Mouse (Mus musculus): ENCODE measurements at regions not wholly inside any gene's neighbourhood (a gene's known extent, or its start where the extent isn't known, plus 50 kb on each side); places are given as distances from the start of the nearest gene placed in this dataset.

GRCm38 (mm10) chr2:117999641-118000040 lies 112.0 kb upstream of the Thbs1 start:
- Histone ChIP-seq H3K27me3 (ENCODE audit: control insufficient read depth, insufficient read depth, low read length) (no peaks in the 10 kb centered on the region), H3K27ac (ENCODE audit: insufficient read depth, low read depth, low read length) (no peak overlapping the region), H3K4me3 (ENCODE audit: low read depth, low read length) (no peak overlapping the region), H3K36me3 (ENCODE audit: control insufficient read depth, insufficient read depth, low read length) (no peaks in the 10 kb centered on the region), H3K4me1 (ENCODE audit: control insufficient read depth, insufficient read depth, insufficient read length, low read length) (no peaks in the 10 kb centered on the region)
- TF ChIP-seq POLR2A (IDR thresholded peaks at IDR 0.05; ENCODE audit: low read depth, low read length) (no peak), CTCF (IDR thresholded peaks at IDR 0.05; ENCODE audit: extremely low read depth, insufficient read length, insufficient replicate concordance, low read depth, low read length) (no peak)
- 12% methylated on average over 6 of the region's 6 CpGs for WGBS

GRCm38 (mm10) chr2:118004191-118004590 lies 107.5 kb upstream of the Thbs1 start:
- Histone ChIP-seq H3K27me3 (ENCODE audit: control insufficient read depth, insufficient read depth, low read length) (no peaks in the 10 kb centered on the region), H3K36me3 (ENCODE audit: control insufficient read depth, insufficient read depth, low read length) (no peaks in the 10 kb centered on the region), H3K4me1 (ENCODE audit: control insufficient read depth, insufficient read depth, insufficient read length, low read length) (peaks cover 3% of the 10 kb centered on the region; the same call in 1 of the 2 replicates), H3K4me3 (ENCODE audit: low read depth, low read length) (no peak overlapping the region), H3K27ac (ENCODE audit: insufficient read depth, low read depth, low read length) (no peak overlapping the region)
- TF ChIP-seq CTCF (IDR thresholded peaks at IDR 0.05; ENCODE audit: extremely low read depth, insufficient read length, insufficient replicate concordance, low read depth, low read length) (no peak), POLR2A (IDR thresholded peaks at IDR 0.05; ENCODE audit: low read depth, low read length) (no peak)
- 89% methylated on average over 5 of the region's 5 CpGs for WGBS

DNA sequence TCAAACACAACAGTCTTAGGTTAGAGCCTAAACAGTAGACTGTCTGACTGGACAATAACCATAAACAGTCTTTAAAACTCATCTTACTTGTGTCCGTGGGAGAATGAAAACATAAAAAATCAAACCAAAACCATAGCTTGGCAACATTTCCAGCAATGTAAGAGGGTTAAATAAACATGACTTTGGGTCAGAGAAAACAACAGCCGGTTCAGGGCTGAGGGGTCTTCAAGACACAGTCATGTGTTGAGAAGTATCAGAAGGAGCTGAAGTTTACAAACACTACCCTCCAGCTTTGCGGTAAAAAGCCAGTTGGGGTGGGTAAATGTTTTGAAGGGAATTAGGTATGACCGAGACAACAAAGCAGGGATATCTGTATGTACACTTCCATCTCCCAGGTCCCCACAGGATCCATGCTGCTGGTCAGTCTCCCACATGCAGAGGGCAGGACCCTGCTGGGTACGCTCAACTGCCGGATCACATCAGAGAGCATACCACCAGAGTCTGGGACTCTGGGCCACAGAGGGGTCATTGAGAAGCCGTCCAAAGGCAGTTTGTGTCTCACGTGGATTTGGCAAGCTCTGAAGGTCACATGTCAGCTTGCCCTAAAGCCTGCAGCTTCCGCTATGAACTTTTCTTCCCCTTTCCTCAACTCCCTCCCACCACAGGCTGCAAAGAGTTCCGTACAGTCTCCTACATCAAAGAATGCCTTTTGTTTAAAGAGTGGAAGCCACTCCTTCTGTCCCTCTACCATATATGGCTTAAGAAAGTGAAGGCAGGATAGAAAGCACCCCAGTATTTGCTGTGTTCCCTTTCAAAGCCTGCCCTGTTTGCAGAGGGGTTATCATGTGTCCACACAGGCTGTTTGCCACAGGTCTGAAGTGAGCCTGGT lies 103.9 kb upstream of the Thbs1 start:
- TF ChIP-seq POLR2A (IDR thresholded peaks at IDR 0.05; ENCODE audit: low read depth, low read length) (no peak), CTCF (IDR thresholded peaks at IDR 0.05; ENCODE audit: extremely low read depth, insufficient read length, insufficient replicate concordance, low read depth, low read length) (no peak)
- H3K27ac ChIP-seq (ENCODE audit: insufficient read depth, low read depth, low read length), result peak overlapping the region; percentile 57; the same call in 1 of the 2 replicates
- H3K36me3 ChIP-seq (ENCODE audit: control insufficient read depth, insufficient read depth, low read length), result no peaks in the 10 kb centered on the region
- no peaks in the 10 kb centered on the region for H3K27me3 ChIP-seq (ENCODE audit: control insufficient read depth, insufficient read depth, low read length)
- no peak overlapping the region for H3K4me3 ChIP-seq (ENCODE audit: low read depth, low read length)
- 23% methylated on average over 10 of the region's 10 CpGs for WGBS
- peaks cover 3% of the 10 kb centered on the region; the same call in 1 of the 2 replicates for H3K4me1 ChIP-seq (ENCODE audit: control insufficient read depth, insufficient read depth, insufficient read length, low read length)

DNA sequence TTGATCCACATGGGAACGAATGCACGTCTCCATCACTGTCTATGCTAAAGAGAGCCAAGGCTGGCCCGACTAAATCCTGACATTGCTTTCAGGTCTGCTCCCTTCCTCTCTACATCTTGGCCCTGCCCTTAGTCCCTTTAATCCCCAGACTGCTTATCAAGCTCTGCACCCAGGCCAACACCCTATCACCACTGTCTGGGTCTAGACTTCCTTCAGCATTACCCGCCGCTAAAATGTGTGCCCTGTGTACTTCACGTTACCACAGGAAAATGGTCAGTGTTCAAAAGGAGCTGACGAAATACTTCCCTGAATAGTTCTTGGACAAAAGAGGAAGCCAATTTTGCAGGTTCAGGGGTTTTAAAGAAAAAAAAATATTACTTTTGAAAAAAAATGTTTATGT lies 100.0 kb upstream of the Thbs1 start:
- Histone ChIP-seq H3K4me3 (ENCODE audit: low read depth, low read length) (no peak overlapping the region), H3K27me3 (ENCODE audit: control insufficient read depth, insufficient read depth, low read length) (no peaks in the 10 kb centered on the region), H3K4me1 (ENCODE audit: control insufficient read depth, insufficient read depth, insufficient read length, low read length) (peaks cover 3% of the 10 kb centered on the region; the same call in 1 of the 2 replicates), H3K36me3 (ENCODE audit: control insufficient read depth, insufficient read depth, low read length) (no peaks in the 10 kb centered on the region), H3K27ac (ENCODE audit: insufficient read depth, low read depth, low read length) (no peak overlapping the region)
- 72% methylated on average over 7 of the region's 7 CpGs for WGBS
- TF ChIP-seq CTCF (IDR thresholded peaks at IDR 0.05; ENCODE audit: extremely low read depth, insufficient read length, insufficient replicate concordance, low read depth, low read length) (no peak), POLR2A (IDR thresholded peaks at IDR 0.05; ENCODE audit: low read depth, low read length) (no peak)

- WGBS, result 76% methylated on average over 3 of the region's 3 CpGs
- peaks cover 3% of the 10 kb centered on the region; the same call in 1 of the 2 replicates for H3K4me1 ChIP-seq (ENCODE audit: control insufficient read depth, insufficient read depth, insufficient read length, low read length)
- TF ChIP-seq CTCF (IDR thresholded peaks at IDR 0.05; ENCODE audit: extremely low read depth, insufficient read length, insufficient replicate concordance, low read depth, low read length) (no peak), POLR2A (IDR thresholded peaks at IDR 0.05; ENCODE audit: low read depth, low read length) (no peak)
Measured at GRCm38 (mm10) chr2:118012211-118012610, 99.5 kb upstream of the Thbs1 start.

DNA sequence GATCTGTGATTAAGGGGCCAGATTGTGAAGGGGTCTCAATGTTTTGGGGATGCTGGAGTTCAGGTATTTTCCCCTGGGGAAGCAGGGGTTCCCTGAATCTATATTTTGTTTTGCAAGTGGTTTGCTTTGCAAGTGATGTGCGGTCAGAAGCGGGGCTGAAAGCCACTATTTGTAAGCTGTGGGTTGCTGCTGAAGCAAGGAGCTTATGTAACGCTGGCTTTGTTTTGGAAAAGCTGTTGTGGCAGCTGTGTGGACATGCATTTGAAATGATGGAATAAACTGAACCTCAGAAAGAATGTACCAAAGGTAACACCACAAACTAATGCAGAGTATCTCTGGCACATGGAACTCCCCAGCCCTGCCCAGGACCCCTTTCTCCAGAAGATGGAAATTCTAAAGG lies 98.5 kb upstream of the Thbs1 start:
- H3K36me3 ChIP-seq (ENCODE audit: control insufficient read depth, insufficient read depth, low read length), result no peaks in the 10 kb centered on the region
- H3K4me1 ChIP-seq (ENCODE audit: control insufficient read depth, insufficient read depth, insufficient read length, low read length), result no peaks in the 10 kb centered on the region
- H3K4me3 ChIP-seq (ENCODE audit: low read depth, low read length), result no peak overlapping the region
- no peak for TF ChIP-seq CTCF (IDR thresholded peaks at IDR 0.05; ENCODE audit: extremely low read depth, insufficient read length, insufficient replicate concordance, low read depth, low read length)
- no peak for TF ChIP-seq POLR2A (IDR thresholded peaks at IDR 0.05; ENCODE audit: low read depth, low read length)
- WGBS, result 81% methylated on average over 3 of the region's 3 CpGs
- no peak overlapping the region for H3K27ac ChIP-seq (ENCODE audit: insufficient read depth, low read depth, low read length)
- H3K27me3 ChIP-seq (ENCODE audit: control insufficient read depth, insufficient read depth, low read length), result no peaks in the 10 kb centered on the region

More at GRCm38 (mm10) chr2:118012211-118012610, 99.5 kb upstream of the Thbs1 start:
- H3K4me3 ChIP-seq (ENCODE audit: low read depth, low read length), result no peak overlapping the region
- no peaks in the 10 kb centered on the region for H3K27me3 ChIP-seq (ENCODE audit: control insufficient read depth, insufficient read depth, low read length)
- no peaks in the 10 kb centered on the region for H3K36me3 ChIP-seq (ENCODE audit: control insufficient read depth, insufficient read depth, low read length)
- H3K27ac ChIP-seq (ENCODE audit: insufficient read depth, low read depth, low read length), result no peak overlapping the region

- no peak overlapping the region for H3K4me3 ChIP-seq (ENCODE audit: low read depth, low read length)
- H3K4me1 ChIP-seq (ENCODE audit: control insufficient read depth, insufficient read depth, insufficient read length, low read length), result no peaks in the 10 kb centered on the region
- H3K27me3 ChIP-seq (ENCODE audit: control insufficient read depth, insufficient read depth, low read length), result no peaks in the 10 kb centered on the region
- no peak overlapping the region for H3K27ac ChIP-seq (ENCODE audit: insufficient read depth, low read depth, low read length)
- 69% methylated on average over 1 of the region's 1 CpGs for WGBS
- no peak for TF ChIP-seq CTCF (IDR thresholded peaks at IDR 0.05; ENCODE audit: extremely low read depth, insufficient read length, insufficient replicate concordance, low read depth, low read length)
- TF ChIP-seq POLR2A (IDR thresholded peaks at IDR 0.05; ENCODE audit: low read depth, low read length), result no peak
- no peaks in the 10 kb centered on the region for H3K36me3 ChIP-seq (ENCODE audit: control insufficient read depth, insufficient read depth, low read length)
Measured at GRCm38 (mm10) chr2:118015182-118015581, 96.5 kb upstream of the Thbs1 start.

Measured in small intestine, adult 2 months (tissue).